Mouse (Mus musculus) monocyte, adult 2 months (primary cell): Measurements from ENCODE around the gene Gm20911.
"Not testable (repeated sequence)": the region's sequence is repeated elsewhere in the genome, so short reads cannot be mapped to it uniquely, and the experiment has no call there.

ENCODE experiments used
- DNase-seq, 2 experiments: peaks; one replicate each; pipeline ENCODE4 v3.0.0; 2022; ENCODE audit warnings: low spot score in 2 of 2, low read depth in 1 of 2

Gm20911 gene

GRCm38 (mm10) chrY:81457707-81458106 is at the start of gene Gm20911:
Gm20911 (plus strand) TSS chrY:81458007.
- not testable (repeated sequence) for DNase-seq
